Mouse (Mus musculus): ENCODE measurements around the gene Gm49380.

The Gm49380 gene

DNA sequence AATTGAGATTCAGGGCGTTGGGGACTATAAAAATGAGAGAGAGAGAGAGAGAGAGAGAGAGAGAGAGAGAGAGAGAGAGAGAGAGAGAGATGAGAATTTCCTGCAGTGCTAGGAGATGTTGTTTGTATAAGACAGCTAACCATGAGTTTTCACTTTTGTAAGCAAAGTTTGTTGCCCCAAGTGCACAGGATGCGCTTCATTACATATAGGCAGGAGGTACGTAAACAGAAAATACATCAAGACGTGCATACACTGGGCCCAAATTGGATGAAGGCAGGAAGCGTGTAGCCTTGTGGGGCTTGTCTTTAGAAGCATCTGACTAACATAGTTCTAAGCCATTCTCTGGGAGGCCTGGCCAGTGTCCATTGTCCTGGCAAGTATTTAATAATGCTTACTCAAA, 95.5 kb downstream of the Gm49380 start:
- DNase-seq (ENCODE audit: low read depth): no peak

All from NIH3T3 (cell line).